Mouse (Mus musculus) c-Kit-negative CD71-positive TER-119-positive erythroid progenitor cells, embryonic 14.5 days (primary cell): ENCODE measurements at regions not wholly inside any gene's neighbourhood (a gene's known extent, or its start where the extent isn't known, plus 50 kb on each side); places are given as distances from the start of the nearest gene placed in this dataset.
A peak's percentile ranks its signal among the peaks of the same experiment; 100 is the strongest.

Experiments
- DNase-seq: peaks from one replicate; pipeline ENCODE4 v3.0.0-alpha.2; 2013; ENCODE audit warnings: low read depth, low spot score

GRCm38 (mm10) chr14:25366009-25366408 is 93.0 kb upstream of the Zmiz1 start:
- no peak for DNase-seq

DNA sequence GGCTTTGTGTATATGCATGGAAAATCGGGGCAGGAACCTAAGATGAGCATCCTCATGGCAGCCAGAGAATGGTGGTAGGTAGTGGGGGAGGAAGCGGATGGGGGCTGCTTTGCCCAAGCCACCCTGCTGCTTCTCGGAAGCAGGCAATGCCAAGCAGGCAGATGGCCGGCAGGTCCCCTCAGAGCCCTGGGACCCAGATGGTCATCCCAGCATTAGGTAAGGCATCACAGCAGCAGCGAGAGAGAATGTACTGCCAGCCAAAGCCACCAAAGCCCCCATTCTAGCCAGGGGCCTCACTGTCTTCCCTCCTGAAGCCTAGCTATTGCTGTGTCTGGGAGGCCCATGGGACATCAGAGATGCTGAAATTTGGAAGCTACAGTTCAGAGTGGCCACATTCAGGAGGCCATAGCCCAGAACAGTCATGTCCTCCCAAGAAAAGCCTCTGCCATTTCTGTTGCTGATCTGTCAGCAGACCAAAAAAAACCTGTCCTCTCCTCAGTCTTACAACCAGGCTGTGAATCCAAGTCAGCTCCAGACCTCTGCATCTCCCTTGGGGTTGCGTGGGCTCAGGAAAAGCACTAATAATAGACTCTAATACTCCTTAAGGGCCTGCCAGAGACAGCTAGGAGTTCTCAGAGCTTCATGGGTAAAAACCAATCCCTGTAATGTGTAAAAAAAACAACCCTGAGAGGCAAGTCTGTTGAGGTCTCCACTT is 88.5 kb upstream of the Zmiz1 start:
- no peak for DNase-seq

GRCm38 (mm10) chr14:25371021-25371400 is 88.0 kb upstream of the Zmiz1 start:
- no peak for DNase-seq

DNA sequence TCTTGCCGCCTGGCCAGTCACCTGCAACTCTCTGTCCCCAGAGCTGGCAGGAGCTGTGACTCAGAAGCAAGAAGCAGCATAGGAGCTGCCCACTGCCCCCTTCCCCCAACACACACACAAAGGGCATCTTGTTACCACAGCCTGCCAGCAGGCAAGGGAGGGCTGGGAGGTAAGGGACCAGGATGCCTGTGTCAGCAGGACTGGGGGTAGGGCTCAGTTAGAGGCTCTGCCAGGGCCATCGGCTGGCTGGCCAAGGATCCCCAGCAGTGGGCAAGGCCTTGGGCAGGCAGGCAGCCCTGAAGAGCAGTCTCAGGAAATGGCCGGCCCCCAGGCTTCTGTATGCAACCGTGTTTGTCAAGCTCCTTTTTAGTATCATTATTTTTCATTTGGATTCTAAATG is 87.3 kb upstream of the Zmiz1 start:
- DNase-seq: no peak

GRCm38 (mm10) chr14:25372581-25372980 is 86.4 kb upstream of the Zmiz1 start:
- DNase-seq: no peak

DNA sequence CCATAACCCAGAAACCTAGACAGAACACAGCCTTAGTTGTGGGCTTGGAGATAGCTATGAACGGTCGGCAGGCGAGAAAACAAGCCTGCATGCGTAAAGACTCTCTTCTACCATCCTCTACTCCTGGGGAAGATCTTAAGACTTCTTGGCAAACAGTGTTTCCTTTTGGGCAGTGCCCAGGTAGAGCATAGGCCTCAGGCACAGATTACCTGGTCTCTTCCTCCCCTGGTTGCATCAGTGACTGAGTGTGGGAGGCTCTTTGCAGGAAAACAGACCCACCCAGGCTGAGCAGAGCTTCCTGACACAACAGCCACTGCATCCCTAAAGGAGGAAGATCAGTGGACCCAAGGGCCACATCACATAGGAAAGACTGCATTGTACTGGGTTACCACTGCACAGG is 85.8 kb upstream of the Zmiz1 start:
- DNase-seq: no peak

GRCm38 (mm10) chr14:25375001-25375400 is 84.0 kb upstream of the Zmiz1 start:
- no peak for DNase-seq

GRCm38 (mm10) chr14:25377091-25377490 is 81.9 kb upstream of the Zmiz1 start:
- no peak for DNase-seq

GRCm38 (mm10) chr14:25377554-25377899 is 81.5 kb upstream of the Zmiz1 start:
- no peak for DNase-seq

- no peak for DNase-seq
Observed at GRCm38 (mm10) chr14:25377900-25378716, 80.9 kb upstream of the Zmiz1 start.

DNA sequence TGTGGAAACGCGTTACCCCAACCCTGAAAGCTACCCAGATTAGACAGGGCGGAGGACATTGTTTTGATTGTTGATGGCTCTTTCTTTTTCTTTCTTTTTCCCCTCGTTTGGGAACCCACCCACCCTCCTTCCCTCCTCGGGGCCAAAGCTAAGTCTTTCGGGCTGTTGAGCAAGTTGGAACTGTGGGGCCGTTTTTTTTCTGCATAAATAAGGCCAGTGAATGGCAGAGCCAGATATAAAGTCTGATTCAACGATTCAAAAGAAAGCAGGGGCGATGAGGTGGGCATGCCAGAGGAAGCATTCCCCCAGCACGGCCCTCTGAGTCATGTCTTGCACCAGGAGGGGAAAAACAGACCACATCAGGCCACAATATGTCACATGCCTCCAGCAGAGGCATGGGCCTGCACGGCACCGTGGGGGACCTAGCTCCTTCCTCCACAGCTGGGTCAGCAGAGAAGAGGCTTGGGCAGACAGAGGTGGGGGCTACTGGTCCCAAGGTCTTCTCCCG is 80.2 kb upstream of the Zmiz1 start:
- DNase-seq: no peak

DNA sequence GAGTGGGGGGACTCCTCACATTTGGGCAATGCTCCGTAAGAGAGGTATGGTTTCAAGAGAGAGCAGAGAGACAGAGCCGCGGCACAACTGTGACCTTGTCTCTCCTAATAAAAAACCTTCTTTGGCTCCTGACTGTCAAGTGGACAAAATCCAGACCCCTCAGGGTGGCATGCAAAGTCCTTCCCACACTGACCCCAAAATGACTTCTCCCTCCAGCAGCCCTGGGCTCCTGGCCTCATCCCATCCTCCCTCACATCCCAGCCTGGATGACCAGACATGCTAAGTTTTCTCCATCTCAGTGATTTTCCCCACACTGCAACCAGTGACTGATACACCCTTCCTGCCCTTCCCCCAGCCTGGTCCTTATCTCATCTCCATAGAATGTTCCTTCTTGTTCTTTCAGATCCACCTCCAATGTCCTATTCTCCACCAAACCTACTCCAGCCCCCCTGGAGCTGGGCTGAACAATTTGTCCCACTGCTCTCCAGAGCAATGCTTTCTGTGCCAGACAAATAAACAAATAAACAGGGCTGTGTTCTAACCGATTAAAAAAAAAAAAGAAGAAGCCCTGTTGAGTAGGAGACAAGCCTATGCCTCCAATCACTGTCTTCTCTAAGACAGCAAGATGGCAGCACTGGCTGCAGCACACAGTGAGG is 75.7 kb upstream of the Zmiz1 start:
- no peak for DNase-seq

GRCm38 (mm10) chr14:25385644-25386043 is 73.3 kb upstream of the Zmiz1 start:
- no peak for DNase-seq

- no peak for DNase-seq
Observed at GRCm38 (mm10) chr14:25387780-25388179, 71.2 kb upstream of the Zmiz1 start.

- no peak for DNase-seq
Observed at GRCm38 (mm10) chr14:25389314-25389713, 69.7 kb upstream of the Zmiz1 start.

GRCm38 (mm10) chr14:25392412-25392811 is 66.6 kb upstream of the Zmiz1 start:
- peak; percentile 74 for DNase-seq

GRCm38 (mm10) chr14:25392940-25393339 is 66.0 kb upstream of the Zmiz1 start:
- no peak for DNase-seq

- no peak for DNase-seq
Observed at GRCm38 (mm10) chr14:25394931-25395330, 64.1 kb upstream of the Zmiz1 start.

DNA sequence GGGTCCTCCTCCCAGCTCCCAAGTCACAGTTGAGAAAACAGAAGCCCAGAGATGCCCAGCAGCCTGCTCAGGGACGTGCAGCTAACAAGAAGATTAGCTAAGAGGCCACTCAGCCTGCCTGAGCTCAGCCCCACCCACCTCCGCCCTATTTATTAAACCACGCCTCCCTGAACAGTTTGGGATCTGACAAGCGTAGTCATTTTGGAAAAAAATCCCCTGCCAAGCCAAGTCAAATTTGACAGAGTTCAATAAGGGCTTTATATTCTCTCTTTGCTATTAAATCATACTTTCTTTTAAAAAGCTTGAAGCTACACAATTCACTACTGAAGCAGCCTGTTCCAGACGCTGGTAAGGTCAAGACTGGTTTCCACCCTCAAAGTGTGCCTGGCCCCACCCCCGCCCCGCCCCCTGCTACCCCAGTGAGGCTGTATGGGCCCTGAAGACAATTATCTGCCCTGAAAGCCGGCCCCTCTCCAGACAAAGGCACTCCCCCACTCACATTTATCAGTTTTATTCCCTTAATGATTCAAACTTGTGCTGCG is 61.9 kb upstream of the Zmiz1 start:
- peak; percentile 84 for DNase-seq

GRCm38 (mm10) chr14:25397751-25398150 is 61.2 kb upstream of the Zmiz1 start:
- DNase-seq: no peak

DNA sequence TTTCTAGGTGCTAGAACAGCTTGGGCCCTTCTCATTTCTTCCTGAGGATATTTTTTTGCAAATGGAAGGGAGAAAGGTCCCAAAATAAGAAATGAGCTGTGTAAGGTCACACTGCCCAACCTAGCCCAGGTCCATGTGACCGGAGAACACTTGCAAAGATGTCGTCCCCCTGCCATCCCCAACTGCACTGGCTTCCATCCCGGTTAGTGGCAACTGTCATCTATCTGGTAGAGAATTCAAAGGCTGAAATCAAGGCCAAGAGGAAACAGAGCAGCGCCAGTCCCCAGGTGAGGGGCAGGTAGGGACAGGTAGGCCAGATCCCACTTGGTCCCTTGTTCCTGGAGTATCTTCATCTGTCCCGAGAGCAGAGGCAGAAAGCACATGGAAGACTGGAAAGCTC is 60.2 kb upstream of the Zmiz1 start:
- no peak for DNase-seq

- no peak for DNase-seq
Observed at GRCm38 (mm10) chr14:25399286-25399685, 59.7 kb upstream of the Zmiz1 start.
